Mouse (Mus musculus): ENCODE results near the gene Sirt7. TPM values are rescaled to one million over a fixed set of nuclear protein-coding genes. Genes with fewer than 3 reads are reported as not detected.

Sirt7 gene
- polyA plus RNA-seq, 1 experiment from 2014 or later, result 73.1 TPM

DNA sequence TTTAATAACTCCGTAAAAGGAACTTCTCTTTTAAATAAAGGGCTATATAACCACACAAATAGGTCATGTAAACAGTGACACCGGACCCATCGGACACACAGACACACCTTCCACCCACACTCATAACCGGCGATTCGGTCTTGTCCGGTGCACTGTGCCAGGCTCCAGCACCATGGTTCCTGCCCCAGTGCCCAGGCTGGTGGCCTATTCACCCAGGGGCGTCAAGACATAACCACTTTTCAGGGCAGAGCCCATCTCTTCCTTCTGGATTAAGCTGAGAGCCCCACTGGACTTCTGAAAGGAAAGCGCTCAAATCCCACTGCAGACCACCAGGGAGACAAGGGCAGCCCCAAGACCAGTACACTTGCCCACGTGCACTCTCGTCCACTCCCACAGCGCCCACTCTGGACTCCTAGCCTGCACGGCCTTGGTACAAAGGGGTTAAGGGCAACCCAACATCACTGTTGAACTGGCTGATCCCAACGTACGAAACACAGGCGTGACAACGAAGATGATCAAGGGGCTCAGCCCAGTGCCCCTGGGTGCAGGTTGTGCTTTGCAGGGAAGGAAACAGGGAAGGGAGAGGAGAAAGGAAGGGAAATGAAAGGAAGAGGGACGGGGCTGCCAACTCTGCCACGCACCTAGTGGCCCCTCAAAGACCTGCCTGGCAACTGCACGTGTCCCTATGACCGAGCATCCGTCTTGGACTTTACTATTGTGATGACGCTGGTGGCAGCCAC is 3.7 kb upstream of the Sirt7 start:
- TF ChIP-seq CTCF (IDR thresholded peaks at IDR 0.05; ENCODE audit: low read depth), result no peak
- ATAC-seq, result no peak
- Histone ChIP-seq H3K9me3 (ENCODE audit: control insufficient read depth) (no peaks in the 10 kb centered on the region), H3K4me2 (replicated peaks; ENCODE audit: low read depth) (peak overlapping the region; percentile 88), H3K9ac (ENCODE audit: low read depth, low read length) (no peak overlapping the region), H3K4me3 (ENCODE audit: low read depth, low read length) (no peak overlapping the region; the same call in 1 of the 2 replicates), H3K27me3 (replicated peaks; ENCODE audit: control insufficient read depth, insufficient read depth, low read length) (no peaks in the 10 kb centered on the region), H3K4me1 (replicated peaks; ENCODE audit: control insufficient read depth, insufficient read depth, low read length) (peaks cover 7% of the 10 kb centered on the region), H3K36me3 (ENCODE audit: control insufficient read depth, insufficient read depth) (peaks cover 21% of the 10 kb centered on the region), H3K27ac (ENCODE audit: low read depth, low read length) (peak overlapping the region; percentile 91)
- WGBS, result 88% methylated on average over 23 of the region's 23 CpGs

DNA sequence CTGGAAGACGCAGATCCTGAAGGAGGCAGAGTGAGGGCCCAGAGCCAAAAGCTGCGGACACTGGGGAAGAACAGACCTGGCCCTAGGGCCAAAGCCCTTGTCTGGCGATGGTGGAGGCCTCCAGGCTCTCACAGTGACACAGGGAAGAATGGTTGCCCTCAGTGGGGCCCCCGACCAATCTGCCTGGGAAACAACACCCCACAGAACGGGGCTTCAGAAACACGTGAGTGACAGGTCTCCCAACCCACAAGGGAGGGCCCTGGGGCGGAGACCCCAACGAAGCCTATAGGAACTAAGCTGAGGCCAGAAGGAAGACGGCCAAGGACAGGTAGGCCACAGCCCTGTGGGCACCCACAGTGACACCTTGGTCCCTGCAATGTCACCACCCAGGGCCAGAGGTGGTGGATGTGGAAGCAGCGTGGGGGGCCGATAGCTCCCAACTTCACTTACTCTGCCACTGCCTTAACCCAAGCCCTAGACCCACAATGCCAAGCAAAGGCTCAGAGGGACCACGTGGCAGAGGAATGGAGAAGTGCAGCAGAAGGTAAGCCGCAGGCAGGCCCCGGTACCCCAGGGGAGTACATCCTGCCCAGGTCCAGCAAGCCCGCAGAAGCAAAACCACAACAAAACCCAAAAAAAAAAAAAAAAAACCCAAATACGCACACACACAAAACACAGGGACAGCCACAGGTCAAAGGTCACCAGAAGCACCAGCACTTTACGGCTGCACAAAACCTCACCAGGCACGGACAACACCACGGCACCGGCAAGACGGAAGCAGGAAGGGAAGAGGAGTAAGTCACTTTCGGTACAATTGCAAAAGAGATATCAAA is 2.6 kb upstream of the Sirt7 start:
- no peaks in the 10 kb centered on the region for H3K27me3 ChIP-seq (replicated peaks; ENCODE audit: control insufficient read depth, insufficient read depth, low read length)
- WGBS, result 68% methylated on average over 22 of the region's 22 CpGs
- no peak overlapping the region for H3K9ac ChIP-seq (ENCODE audit: low read depth, low read length)
- H3K4me3 ChIP-seq (ENCODE audit: low read depth, low read length), result no peak overlapping the region
- H3K4me1 ChIP-seq (replicated peaks; ENCODE audit: control insufficient read depth, insufficient read depth, low read length), result peaks cover 10% of the 10 kb centered on the region
- no peak for ATAC-seq
- peaks cover 30% of the 10 kb centered on the region for H3K36me3 ChIP-seq (ENCODE audit: control insufficient read depth, insufficient read depth)
- TF ChIP-seq CTCF (IDR thresholded peaks at IDR 0.05; ENCODE audit: low read depth), result no peak
- H3K27ac ChIP-seq (ENCODE audit: low read depth, low read length), result peak overlapping the region; percentile 21; the same call in 1 of the 2 replicates
- H3K4me2 ChIP-seq (replicated peaks; ENCODE audit: low read depth), result no peak overlapping the region
- H3K9me3 ChIP-seq (ENCODE audit: control insufficient read depth), result no peaks in the 10 kb centered on the region

- no peak for ATAC-seq
- Histone ChIP-seq H3K9me3 (ENCODE audit: control insufficient read depth) (no peaks in the 10 kb centered on the region), H3K4me3 (ENCODE audit: low read depth, low read length) (no peak overlapping the region), H3K27ac (ENCODE audit: low read depth, low read length) (0 out of 2 replicates have a peak overlapping the region, but pooled peaks have one; percentile 21), H3K4me2 (replicated peaks; ENCODE audit: low read depth) (no peak overlapping the region), H3K4me1 (replicated peaks; ENCODE audit: control insufficient read depth, insufficient read depth, low read length) (peaks cover 10% of the 10 kb centered on the region), H3K9ac (ENCODE audit: low read depth, low read length) (no peak overlapping the region), H3K36me3 (ENCODE audit: control insufficient read depth, insufficient read depth) (peaks cover 31% of the 10 kb centered on the region), H3K27me3 (replicated peaks; ENCODE audit: control insufficient read depth, insufficient read depth, low read length) (no peaks in the 10 kb centered on the region)
- WGBS, result 85% methylated on average over 11 of the region's 11 CpGs
- no peak for TF ChIP-seq CTCF (IDR thresholded peaks at IDR 0.05; ENCODE audit: low read depth)
These were observed 1.9 kb upstream of the Sirt7 start for GRCm38 (mm10) chr11:120626785-120627467.

GRCm38 (mm10) chr11:120624680-120625111 is 344 bp downstream of the Sirt7 start:
- TF ChIP-seq CTCF (IDR thresholded peaks at IDR 0.05; ENCODE audit: low read depth), result no peak
- H3K9ac ChIP-seq (ENCODE audit: low read depth, low read length), result peak overlapping the region; percentile 82
- H3K4me2 ChIP-seq (replicated peaks; ENCODE audit: low read depth), result peak overlapping the region; percentile 80
- peak overlapping the region; percentile 94 for H3K27ac ChIP-seq (ENCODE audit: low read depth, low read length)
- under 1% methylated on average over 52 of the region's 53 CpGs for WGBS
- no peaks in the 10 kb centered on the region for H3K9me3 ChIP-seq (ENCODE audit: control insufficient read depth)
- peak overlapping the region; percentile 81 for H3K4me3 ChIP-seq (ENCODE audit: low read depth, low read length)
- H3K36me3 ChIP-seq (ENCODE audit: control insufficient read depth, insufficient read depth), result peaks cover 50% of the 10 kb centered on the region
- ATAC-seq, result peak; percentile 62
- peaks cover 5% of the 10 kb centered on the region; the same call in 1 of the 2 replicates for H3K4me1 ChIP-seq (replicated peaks; ENCODE audit: control insufficient read depth, insufficient read depth, low read length)
- no peaks in the 10 kb centered on the region for H3K27me3 ChIP-seq (replicated peaks; ENCODE audit: control insufficient read depth, insufficient read depth, low read length)

DNA sequence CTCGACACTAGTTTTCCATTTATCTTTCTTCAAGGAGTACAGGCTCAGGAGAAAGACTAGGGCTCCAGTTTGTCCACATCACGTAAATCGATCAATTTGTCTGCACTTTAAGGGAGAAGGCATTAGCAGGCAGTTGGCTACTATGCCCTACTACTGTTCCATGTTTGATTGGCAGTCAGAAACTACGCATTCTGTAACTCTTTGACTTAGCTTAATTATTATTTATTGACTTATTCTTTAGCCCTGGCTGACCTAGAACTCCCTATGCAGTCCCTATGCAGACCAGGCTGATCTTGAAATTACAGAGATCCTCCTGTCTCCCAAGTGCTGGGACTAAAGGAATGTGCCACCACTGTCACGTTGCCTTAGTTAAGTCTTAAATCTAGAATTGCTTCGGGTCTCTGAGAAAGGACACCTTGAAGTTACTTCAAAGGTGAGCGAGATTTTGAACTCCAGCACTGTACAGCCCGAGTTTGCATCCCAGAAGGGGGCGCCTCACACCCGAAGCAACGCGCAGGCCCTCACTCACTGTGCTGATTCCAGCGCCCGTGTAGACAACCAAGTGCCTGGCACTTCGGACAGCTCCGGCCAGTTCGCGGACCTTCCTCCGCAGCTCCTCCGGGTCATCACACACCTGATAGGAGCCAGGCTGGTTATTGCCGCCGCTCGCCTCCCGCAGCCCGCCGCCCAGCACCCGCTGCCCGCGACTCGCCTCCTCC is 920 bp downstream of the Sirt7 start:
- WGBS, result 11% methylated on average over 28 of the region's 30 CpGs
- Histone ChIP-seq H3K4me1 (replicated peaks; ENCODE audit: control insufficient read depth, insufficient read depth, low read length) (0 out of 2 replicates have a peak, but pooled peaks cover 4% of the 10 kb centered on the region), H3K27ac (ENCODE audit: low read depth, low read length) (peak overlapping the region; percentile 94), H3K27me3 (replicated peaks; ENCODE audit: control insufficient read depth, insufficient read depth, low read length) (no peaks in the 10 kb centered on the region), H3K9ac (ENCODE audit: low read depth, low read length) (peak overlapping the region; percentile 82), H3K36me3 (ENCODE audit: control insufficient read depth, insufficient read depth) (peaks cover 52% of the 10 kb centered on the region), H3K9me3 (ENCODE audit: control insufficient read depth) (no peaks in the 10 kb centered on the region), H3K4me2 (replicated peaks; ENCODE audit: low read depth) (peak overlapping the region; percentile 80), H3K4me3 (ENCODE audit: low read depth, low read length) (peak overlapping the region; percentile 81)
- ATAC-seq, result peak; percentile 66
- TF ChIP-seq CTCF (IDR thresholded peaks at IDR 0.05; ENCODE audit: low read depth), result peak; percentile 82

Data from intestine, postnatal 0 days (tissue).